Mouse (Mus musculus) activated CD4-positive, CD25-positive, alpha-beta regulatory T cell, adult 4 months (primary cell): Measurements from ENCODE around the gene Suclg2. TPM values are rescaled to one million over a fixed set of nuclear protein-coding genes. Genes with fewer than 3 reads are reported as not detected.
A peak's percentile ranks its signal among the peaks of the same experiment; 100 is the strongest.

Source experiments
- ATAC-seq: one replicate; pipeline ENCODE4 v1.8.0; 2017
- polyA plus RNA-seq, 2 experiments: library from polyadenylated mRNA; unstranded; fragments of 100-300 nt; shearing (Covaris generic); gene quantifications; one replicate each; pipeline ENCODE4 v1.2.1; 2017

Gene Suclg2
- polyA plus RNA-seq, 2 experiments from 2014 or later = 22.3 to 24.7 TPM

- ATAC-seq = no peak
Observed at GRCm38 (mm10) chr6:95699326-95699725, 19.3 kb downstream of the Suclg2 start.

DNA sequence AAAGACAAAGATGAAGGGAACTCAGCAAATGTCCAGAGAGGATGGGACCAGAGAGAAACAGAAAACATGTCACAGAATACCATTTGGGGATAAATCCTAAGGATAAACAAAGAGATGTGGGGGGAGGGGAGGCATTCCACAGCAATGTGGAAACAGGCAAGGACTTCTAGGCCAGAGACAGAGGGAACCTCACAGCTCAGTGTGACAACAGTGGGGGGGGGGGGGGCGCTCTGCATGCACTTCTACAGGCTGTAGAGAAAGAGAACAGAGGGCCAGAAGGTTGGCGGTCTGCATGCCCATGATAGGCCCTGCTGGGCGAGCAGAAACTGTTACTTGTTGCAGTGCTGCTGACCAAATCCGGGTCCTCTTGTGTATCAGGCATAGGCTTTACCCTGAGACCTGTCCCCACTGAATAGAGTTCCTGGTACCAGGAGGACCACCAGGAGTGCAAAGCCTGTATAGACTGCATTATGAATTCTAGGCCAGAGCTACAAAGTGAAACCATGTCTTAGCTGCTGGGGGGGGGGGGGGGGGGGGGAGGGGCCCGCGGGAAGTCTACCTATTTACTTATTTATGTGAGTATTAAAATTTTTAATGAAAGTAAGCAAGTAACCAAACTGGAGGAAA is 20.0 kb downstream of the Suclg2 start:
- ATAC-seq = no peak

GRCm38 (mm10) chr6:95694910-95695309 is 23.7 kb downstream of the Suclg2 start:
- ATAC-seq = no peak

GRCm38 (mm10) chr6:95685242-95685641 is 33.4 kb downstream of the Suclg2 start:
- no peak for ATAC-seq

DNA sequence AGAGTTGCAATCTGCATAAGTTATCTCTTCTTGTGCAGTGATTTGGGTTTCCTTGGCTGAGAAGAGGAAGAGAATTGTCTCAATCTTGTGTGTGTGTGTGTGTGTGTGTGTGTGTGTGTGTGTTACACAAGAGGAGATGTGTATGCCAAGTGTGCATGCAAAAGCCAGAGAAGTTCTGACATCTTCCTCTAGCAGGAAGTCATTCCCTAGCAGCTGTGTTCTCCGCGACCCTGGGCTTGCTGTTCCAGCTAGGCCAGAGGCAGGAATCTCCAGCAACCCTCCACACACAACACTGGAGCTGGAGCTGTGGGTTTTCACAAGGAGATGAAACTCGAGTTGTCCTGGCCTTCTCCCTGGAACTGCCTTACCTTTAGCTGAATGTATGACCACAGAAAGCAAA is 38.9 kb downstream of the Suclg2 start:
- ATAC-seq = no peak

DNA sequence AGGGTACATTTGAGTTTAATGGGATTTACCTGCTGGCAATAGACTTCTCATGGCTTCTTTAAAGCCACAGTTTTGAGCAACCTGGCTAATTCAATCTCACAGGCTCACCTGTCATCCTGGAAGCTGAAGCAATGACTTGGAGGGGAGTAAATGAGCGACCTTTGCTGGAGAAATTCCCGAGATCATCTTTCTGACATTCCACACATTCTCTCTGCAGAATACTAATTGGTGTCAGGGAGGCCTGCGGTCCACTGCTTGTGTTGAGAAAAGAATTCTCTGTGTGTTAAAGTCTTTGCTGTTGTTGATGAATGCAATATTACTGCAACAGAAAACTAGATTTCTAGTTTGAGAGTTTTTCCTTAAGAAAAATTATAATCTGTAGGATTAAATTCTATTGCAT is 39.3 kb downstream of the Suclg2 start:
- ATAC-seq = no peak

GRCm38 (mm10) chr6:95676951-95677350 is 41.6 kb downstream of the Suclg2 start:
- no peak for ATAC-seq

- ATAC-seq = no peak
Observed at GRCm38 (mm10) chr6:95676439-95676838, 42.2 kb downstream of the Suclg2 start.

DNA sequence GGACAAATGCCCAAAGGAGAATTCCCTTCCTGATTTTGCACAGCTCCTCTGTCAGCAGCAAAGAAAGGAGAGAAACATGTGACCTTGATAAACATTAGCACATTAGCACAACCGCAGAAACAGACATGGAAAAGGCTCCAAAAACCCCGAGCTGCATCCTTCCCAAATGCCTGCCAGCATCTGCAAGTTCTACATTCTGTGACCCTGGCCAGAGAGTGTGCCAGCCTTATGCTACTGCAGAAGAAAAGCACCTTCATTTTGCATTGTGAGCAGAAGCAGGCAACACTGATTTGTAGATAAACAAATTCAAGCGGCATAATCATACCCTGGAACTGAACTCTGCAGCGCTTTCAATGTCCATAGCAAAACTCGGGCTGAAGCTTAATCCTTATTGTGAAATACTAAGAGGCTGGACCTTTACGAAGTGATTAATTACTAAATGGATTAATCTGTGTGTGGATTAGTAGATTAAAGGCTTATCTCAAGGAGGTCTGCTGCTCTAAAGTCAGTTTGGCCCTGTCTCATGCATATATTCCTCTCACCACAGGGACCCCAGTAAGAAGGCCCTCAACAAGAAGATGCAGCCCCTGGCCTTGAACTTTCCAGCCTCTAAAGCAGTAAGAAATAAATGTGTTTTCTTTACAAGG is 43.4 kb downstream of the Suclg2 start:
- ATAC-seq = no peak

DNA sequence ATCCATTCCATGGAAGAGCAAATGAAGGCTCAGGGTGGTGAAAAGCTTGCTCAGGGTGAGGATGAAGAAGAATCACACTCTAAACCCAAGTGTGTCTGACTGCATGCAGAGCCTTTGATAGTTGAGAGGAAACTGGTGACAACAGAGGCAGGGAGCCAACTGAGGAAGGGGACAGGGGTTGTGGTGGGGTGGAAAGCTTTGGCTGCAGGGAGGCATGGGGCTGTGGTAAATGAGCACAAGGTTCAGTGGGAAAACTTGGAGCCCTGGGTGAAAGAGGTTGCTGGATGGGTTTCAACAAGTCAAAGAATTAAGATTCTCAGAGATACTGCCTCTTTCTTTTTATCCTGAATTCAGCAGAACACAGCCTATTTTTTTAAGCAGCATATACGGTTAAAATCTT is 43.9 kb downstream of the Suclg2 start:
- ATAC-seq = no peak

DNA sequence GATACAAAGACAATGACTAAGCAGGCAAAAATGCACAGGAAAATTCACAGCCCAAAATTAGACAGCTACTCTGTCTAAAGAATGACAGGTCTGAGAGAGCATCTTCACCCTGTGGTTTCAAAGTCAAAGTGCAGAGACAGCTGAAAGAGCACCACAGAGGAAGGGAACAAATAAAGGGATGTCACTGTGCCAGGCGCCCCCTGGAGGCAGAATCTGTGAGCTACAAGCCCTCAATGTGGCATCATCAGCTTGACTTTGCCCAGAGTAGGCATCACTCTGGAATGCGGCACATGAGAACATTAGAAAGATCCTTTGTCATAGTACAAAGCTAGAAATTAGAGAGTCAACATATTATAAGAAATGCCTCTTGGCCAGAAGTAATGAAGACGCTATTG is 49.3 kb downstream of the Suclg2 start:
- ATAC-seq = peak; percentile 84

DNA sequence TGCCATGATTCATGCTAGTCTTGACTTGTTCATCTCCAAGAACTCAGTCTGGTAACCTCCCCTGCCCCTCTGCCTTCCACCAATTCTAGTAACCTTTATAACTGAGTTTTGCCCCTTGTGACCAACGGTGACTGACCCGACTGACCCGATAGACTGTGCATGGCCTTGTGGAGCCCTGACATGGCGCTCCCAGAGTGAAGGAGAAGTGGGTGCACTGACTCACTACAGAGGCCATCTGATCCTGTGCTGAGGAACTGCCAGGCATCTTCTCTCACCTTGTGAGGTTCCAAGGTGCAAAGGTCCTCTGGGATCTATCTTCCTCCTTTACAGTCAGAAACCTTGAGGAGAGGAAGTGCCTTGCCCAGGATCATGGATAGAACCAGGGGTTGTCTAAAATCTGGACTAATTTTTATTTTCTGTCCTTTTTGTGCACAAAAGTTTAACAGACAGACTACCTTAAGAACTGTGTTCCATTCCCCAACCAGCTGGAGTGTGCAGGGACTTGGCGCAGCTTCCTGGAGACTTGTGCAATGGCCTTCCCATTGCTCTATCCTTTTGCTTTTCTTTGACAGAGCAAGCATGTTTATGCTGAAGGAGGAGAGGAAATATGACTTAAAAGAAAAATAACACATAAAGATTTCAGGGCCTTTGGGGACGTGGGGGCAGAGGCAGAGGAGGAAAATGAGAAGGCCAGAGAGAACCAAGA is 49.8 kb downstream of the Suclg2 start:
- no peak for ATAC-seq

GRCm38 (mm10) chr6:95657671-95658070 is 60.9 kb downstream of the Suclg2 start:
- no peak for ATAC-seq

DNA sequence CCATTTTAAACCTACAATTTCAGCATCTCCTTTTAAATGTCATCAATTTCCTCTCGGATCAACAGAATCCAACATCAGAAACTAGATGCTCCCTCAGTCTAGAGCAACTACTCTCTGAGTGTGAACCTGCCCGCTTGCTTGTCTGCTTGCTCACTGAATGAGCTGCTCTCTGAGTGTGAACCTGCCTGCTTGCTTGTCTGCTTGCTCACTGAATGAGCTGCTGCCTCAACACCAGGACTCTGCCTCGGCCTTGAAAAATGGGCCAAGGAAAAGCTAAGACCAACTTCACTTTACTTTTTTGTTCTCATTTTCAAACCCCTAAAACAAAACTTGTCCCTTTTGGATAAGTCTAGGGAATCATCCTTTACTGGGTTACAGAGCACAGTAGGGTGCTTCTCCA is 64.9 kb downstream of the Suclg2 start:
- ATAC-seq = no peak

DNA sequence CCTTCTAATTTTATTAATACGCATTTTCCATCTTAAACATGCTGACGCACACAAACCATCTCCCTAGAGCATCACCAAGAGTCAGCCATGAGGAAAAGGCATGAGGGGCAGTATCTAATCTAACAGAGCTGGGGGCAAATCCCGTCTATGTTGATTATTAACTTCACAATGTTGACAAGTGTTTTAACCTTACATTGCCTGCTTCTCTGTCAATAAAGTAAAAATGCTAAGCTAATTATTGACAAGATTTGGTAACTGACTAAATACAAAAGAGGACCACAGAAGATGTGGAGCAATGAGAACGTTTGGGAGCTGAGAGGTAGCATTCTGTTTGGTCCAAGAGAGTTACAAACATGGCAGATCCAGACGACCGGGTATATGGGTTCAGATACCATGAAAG is 65.8 kb downstream of the Suclg2 start:
- ATAC-seq = no peak

GRCm38 (mm10) chr6:95651391-95651876 is 67.2 kb downstream of the Suclg2 start:
- no peak for ATAC-seq

GRCm38 (mm10) chr6:95650082-95650722 is 68.4 kb downstream of the Suclg2 start:
- ATAC-seq = no peak

GRCm38 (mm10) chr6:95649123-95649663 is 69.4 kb downstream of the Suclg2 start:
- ATAC-seq = no peak

- ATAC-seq = no peak
Observed at GRCm38 (mm10) chr6:95637416-95637815, 81.2 kb downstream of the Suclg2 start.

DNA sequence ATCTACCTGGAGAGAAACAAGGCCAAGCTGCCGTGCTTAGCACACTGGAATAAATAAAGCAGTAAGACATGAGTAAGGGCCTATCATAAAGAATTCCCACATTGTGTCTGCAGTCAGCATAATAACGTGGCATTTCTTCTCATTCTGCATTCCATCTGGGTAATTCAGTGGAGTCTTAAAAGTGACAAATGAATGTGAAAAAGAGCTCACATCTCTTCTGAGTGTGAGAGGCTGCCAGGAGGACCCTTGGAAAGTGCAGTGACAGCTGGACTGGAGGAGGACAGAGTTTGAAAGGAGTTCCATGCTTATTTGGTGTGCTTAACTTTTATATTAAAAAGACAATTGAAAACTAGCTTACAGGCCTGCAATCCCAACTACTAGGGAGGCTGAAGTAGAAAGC is 83.2 kb downstream of the Suclg2 start:
- no peak for ATAC-seq

GRCm38 (mm10) chr6:95629071-95629470 is 89.5 kb downstream of the Suclg2 start:
- no peak for ATAC-seq

GRCm38 (mm10) chr6:95621821-95622220 is 96.8 kb downstream of the Suclg2 start:
- ATAC-seq = peak; percentile 87

DNA sequence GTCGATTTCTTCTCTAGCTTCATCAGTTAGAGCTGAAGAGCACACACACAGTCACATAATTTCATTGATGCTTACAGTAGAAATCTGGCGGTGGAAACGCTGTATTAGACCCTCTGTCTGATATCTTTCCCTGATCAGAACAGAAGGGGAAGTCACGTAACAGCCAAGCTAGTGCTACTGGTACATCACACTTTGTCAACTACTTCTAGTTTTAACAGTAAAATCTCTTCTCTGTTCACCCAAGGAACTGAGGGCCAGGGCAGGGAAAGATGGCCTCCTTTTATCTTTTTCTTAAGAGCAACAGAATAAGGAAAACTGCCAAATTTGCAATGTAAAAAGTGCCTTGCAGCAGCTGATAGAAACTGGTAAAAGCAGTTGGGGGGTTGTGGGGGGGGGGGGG is 97.8 kb downstream of the Suclg2 start:
- ATAC-seq = no peak
